Mouse (Mus musculus) heart, embryonic 11.5 days (tissue): ENCODE data around the gene Iffo2. TPM values are rescaled to one million over a fixed set of nuclear protein-coding genes. Genes with fewer than 3 reads are reported as not detected.
A peak's percentile ranks its signal among the peaks of the same experiment; 100 is the strongest.

Experiments used
- ATAC-seq: fragments of 200-750 bp; cut with Nextera tagmentation; replicated peaks from 2 replicates; pipeline ENCODE4 v1.8.0; 2017; ENCODE audit warnings: moderate library complexity; ENCODE audit not compliant: insufficient number of reproducible peaks, low FRiP score, low TSS enrichment
- H3K27ac ChIP-seq: fragments of 300-500 bp; sonication (generic); 2 replicates; pipeline ENCODE4 v1.5.1; 2014; ENCODE audit warnings: mild to moderate bottlenecking, low read depth, low read length
- H3K27me3 ChIP-seq: fragments of 300-500 bp; sonication (generic); 2 replicates; pipeline ENCODE4 v1.6.1; 2014; ENCODE audit warnings: mild to moderate bottlenecking, low read length, mixed read lengths; ENCODE audit not compliant: control insufficient read depth, insufficient read depth
- H3K36me3 ChIP-seq: fragments of 300-500 bp; sonication (generic); 2 replicates; pipeline ENCODE4 v1.6.1; 2014; ENCODE audit warnings: mild to moderate bottlenecking, low read length, moderate library complexity, mixed read lengths; ENCODE audit not compliant: control insufficient read depth, insufficient read depth
- H3K4me1 ChIP-seq: fragments of 300-500 bp; sonication (generic); 2 replicates; pipeline ENCODE4 v1.6.1; 2014; ENCODE audit warnings: low read length; ENCODE audit not compliant: control insufficient read depth, insufficient read depth
- H3K4me2 ChIP-seq: fragments of 300-500 bp; sonication (generic); 2 replicates; pipeline ENCODE4 v1.6.1; 2014; ENCODE audit warnings: mild to moderate bottlenecking, moderate library complexity
- H3K4me3 ChIP-seq: fragments of 300-500 bp; sonication (generic); 2 replicates; pipeline ENCODE4 v1.5.1; 2014; ENCODE audit warnings: low read depth, low read length
- H3K9ac ChIP-seq: fragments of 300-500 bp; sonication (generic); 2 replicates; pipeline ENCODE4 v1.6.1; 2014; ENCODE audit warnings: mild to moderate bottlenecking, low read depth, low read length, moderate library complexity
- H3K9me3 ChIP-seq: fragments of 300-500 bp; sonication (generic); replicated peaks from 2 replicates; pipeline ENCODE4 v1.6.1; 2016; ENCODE audit warnings: low read length; ENCODE audit not compliant: control insufficient read depth
- WGBS: fragments of 180-500 bp; shearing (Covaris S2); extraction: QIAGEN DNeasy Blood & Tissue Kit; methylation state at CpG from one replicate; pipeline ENCODE4 v1.1.7; 2014; ENCODE audit not compliant: insufficient replicate concordance; 5-methylcytosine and 5-hydroxymethylcytosine counted together
- polyA plus RNA-seq: library from polyadenylated mRNA; unstranded; fragments of >200 nt; fragmentation: Nextera tagmentation; extraction: Ambion mirVana; gene quantifications from 2 replicates; pipeline ENCODE4 v1.2.1, GENCODE M21; 2014

Iffo2 gene
- polyA plus RNA-seq, 1 experiment from 2014 or later: 2.7 TPM

DNA sequence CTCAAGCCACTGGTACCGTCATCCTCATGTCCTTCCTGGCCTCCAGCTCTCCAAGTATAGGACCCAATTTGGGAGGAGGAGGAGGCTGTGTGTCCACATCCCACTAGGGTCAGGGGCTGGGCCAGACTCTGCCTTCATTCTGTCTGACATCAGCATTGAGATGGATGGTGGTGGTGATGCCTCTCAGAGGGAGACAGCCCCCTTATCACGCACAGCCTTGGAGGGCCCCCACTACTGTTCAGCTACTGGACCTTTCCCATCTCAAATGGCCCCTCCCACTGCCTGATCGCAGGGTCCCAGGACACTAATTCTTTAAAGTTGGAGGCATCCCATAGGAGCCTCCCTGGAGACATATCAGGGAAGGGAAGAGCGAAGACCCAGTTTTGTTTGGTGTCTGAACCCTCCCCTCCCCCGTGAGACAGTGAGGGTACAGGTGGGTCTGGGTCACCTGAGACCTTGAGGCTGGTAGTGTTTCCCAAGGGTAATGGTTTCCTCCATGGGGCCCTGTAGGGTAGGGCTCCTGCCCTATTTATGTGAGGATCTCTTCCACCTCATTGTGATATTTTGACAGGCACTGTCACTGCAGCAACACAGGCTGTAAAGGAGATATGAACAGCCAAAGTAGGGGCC is 38.7 kb upstream of the Iffo2 start:
- peaks cover 14% of the 10 kb centered on the region for H3K4me1 ChIP-seq
- WGBS: 87% methylated on average over 5 of the region's 5 CpGs
- H3K9ac ChIP-seq: no peak overlapping the region
- no peak overlapping the region for H3K27ac ChIP-seq
- no peaks in the 10 kb centered on the region for H3K27me3 ChIP-seq
- H3K9me3 ChIP-seq: no peaks in the 10 kb centered on the region
- H3K4me2 ChIP-seq: no peak overlapping the region
- ATAC-seq: no peak
- peaks cover 21% of the 10 kb centered on the region for H3K36me3 ChIP-seq
- H3K4me3 ChIP-seq: no peak overlapping the region

DNA sequence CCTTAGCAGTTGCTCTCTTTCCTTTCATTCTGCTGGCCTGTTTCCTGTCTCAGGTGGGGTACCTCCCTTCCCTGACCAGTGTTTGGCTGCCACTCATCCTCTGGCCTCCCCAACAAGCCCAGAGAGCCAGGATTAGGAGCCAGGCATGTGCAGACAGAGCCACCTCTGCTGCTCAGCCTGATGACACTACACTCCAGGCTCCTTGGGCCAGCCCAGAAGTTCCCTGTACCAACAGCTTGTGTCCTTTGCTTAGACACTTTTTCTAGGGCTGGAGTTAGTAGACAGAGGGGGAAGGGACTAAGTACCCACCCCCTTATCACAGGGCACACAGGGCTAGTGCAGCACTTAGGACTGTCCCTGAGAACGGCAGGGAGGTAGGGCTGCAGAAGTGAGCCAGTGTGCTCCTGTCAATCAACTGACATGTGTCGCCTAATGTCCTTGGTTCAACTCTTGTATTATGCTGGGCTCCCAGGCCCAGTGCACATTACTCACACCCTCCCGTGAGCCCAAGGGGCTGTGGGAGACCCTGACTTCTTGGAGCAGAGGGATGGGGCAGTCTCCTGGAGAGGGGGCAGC is 38.0 kb upstream of the Iffo2 start:
- Histone ChIP-seq H3K9me3 (no peaks in the 10 kb centered on the region), H3K4me2 (no peak overlapping the region), H3K27ac (no peak overlapping the region), H3K4me1 (peaks cover 14% of the 10 kb centered on the region), H3K4me3 (no peak overlapping the region), H3K27me3 (no peaks in the 10 kb centered on the region), H3K9ac (no peak overlapping the region), H3K36me3 (peaks cover 18% of the 10 kb centered on the region)
- peak; percentile 53; the same call in 1 of the 2 replicates for ATAC-seq
- whole genome bisulfite sequencing: 40% methylated on average over 3 of the region's 3 CpGs

DNA sequence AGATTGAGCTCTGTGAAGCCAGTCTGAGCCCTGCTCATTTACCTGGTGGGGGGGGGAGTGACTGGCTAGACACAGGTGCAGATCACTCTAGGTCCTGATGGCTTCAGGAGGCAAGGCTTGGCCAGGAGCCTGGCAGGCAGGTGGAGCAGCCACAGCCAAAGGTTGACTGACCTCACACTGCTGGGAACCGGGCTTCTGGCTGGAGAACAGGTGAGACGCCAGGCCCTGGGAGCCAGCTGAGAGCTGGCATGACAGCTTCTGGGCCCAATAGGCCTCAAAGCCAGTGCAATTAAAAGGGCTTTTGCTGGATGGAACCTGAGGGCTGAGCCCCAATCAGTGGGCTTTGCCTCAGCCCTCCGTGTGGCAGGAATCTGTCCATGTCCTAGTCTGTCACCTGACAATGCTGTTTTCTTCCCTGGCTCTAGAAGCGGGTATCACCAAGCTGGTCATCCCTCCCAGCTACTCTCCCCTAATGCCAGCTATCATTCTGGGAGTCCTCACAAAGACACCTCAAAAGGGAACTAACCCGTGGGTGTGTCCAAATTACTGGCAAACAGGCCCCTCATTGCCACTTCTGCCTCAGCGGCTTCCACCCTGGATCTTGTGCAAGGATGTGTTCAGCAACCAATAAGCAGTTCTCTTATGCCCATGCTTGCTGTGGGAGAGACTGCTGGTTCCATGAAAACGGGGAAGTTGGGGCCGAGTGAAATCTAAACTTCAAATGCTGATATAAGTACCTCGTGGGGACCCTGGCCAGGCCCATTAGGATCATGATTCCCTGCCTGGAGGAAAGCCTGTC is 36.9 kb upstream of the Iffo2 start:
- WGBS: 71% methylated on average over 9 of the region's 9 CpGs
- H3K9ac ChIP-seq: no peak overlapping the region
- H3K9me3 ChIP-seq: no peaks in the 10 kb centered on the region
- no peak overlapping the region for H3K4me2 ChIP-seq
- H3K4me3 ChIP-seq: no peak overlapping the region
- H3K4me1 ChIP-seq: peaks cover 14% of the 10 kb centered on the region
- no peak for ATAC-seq
- no peaks in the 10 kb centered on the region for H3K27me3 ChIP-seq
- H3K27ac ChIP-seq: no peak overlapping the region
- peaks cover 12% of the 10 kb centered on the region for H3K36me3 ChIP-seq

DNA sequence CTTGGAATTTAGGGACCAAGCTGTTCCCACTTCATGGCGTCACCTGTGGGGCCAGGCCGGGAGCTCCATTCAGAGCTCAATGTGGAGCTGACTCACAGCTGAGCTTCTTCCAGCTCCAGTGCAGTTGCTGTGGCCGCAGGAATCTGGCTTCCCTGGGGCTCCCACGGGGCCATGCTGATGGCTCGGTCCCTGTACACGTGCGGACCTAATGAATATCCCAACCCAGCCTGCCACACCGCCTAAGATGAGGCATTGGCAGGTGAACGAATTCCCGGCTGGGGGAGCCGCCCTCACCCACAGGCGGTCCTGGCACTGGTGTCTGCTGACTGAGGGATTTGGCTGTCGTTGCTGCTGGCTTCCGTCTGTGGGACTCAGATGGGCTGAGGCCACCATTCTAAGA is 29.5 kb upstream of the Iffo2 start:
- Histone ChIP-seq H3K4me2 (no peak overlapping the region), H3K27me3 (peaks cover 4% of the 10 kb centered on the region; the same call in 1 of the 2 replicates), H3K9ac (no peak overlapping the region), H3K36me3 (no peaks in the 10 kb centered on the region), H3K9me3 (no peaks in the 10 kb centered on the region), H3K27ac (no peak overlapping the region), H3K4me3 (no peak overlapping the region), H3K4me1 (no peaks in the 10 kb centered on the region)
- WGBS: 67% methylated on average over 14 of the region's 14 CpGs
- ATAC-seq: no peak

- Histone ChIP-seq H3K9me3 (no peaks in the 10 kb centered on the region), H3K9ac (no peak overlapping the region), H3K4me1 (no peaks in the 10 kb centered on the region), H3K4me3 (no peak overlapping the region), H3K27me3 (peaks cover 4% of the 10 kb centered on the region; the same call in 1 of the 2 replicates), H3K36me3 (no peaks in the 10 kb centered on the region), H3K4me2 (no peak overlapping the region), H3K27ac (no peak overlapping the region)
- 68% methylated on average over 6 of the region's 6 CpGs for whole genome bisulfite sequencing
- no peak for ATAC-seq
Observed at GRCm38 (mm10) chr4:139501702-139502101, 28.6 kb upstream of the Iffo2 start.

GRCm38 (mm10) chr4:139503919-139504318 is 26.4 kb upstream of the Iffo2 start:
- H3K27me3 ChIP-seq: peaks cover 4% of the 10 kb centered on the region; the same call in 1 of the 2 replicates
- no peak overlapping the region for H3K4me3 ChIP-seq
- H3K9me3 ChIP-seq: no peaks in the 10 kb centered on the region
- no peak for ATAC-seq
- no peaks in the 10 kb centered on the region for H3K36me3 ChIP-seq
- no peak overlapping the region for H3K4me2 ChIP-seq
- no peak overlapping the region for H3K27ac ChIP-seq
- WGBS: 74% methylated on average over 8 of the region's 8 CpGs
- H3K9ac ChIP-seq: no peak overlapping the region
- no peaks in the 10 kb centered on the region for H3K4me1 ChIP-seq

DNA sequence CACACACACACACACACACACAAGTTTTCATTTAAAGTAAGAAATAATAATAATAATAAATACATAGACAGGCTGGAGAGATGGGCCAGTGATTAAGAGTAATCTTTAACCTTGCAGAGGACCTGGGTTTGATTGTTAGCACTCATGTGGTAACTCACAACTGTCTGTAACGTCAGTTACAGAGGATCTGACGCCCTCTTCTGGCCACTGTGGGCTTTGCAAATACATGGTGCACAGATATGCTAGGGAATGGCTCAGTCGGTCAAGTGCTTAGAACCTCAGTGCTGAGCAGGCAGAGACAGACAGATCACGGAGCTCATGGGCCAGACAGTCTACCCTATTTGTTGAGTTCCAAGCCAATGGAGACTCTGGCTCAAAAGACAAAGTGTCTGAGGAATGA is 24.6 kb upstream of the Iffo2 start:
- Histone ChIP-seq H3K9ac (no peak overlapping the region), H3K36me3 (no peaks in the 10 kb centered on the region), H3K4me3 (no peak overlapping the region), H3K27ac (no peak overlapping the region), H3K4me1 (no peaks in the 10 kb centered on the region), H3K4me2 (no peak overlapping the region), H3K9me3 (no peaks in the 10 kb centered on the region), H3K27me3 (no peaks in the 10 kb centered on the region)
- 73% methylated on average over 4 of the region's 4 CpGs for WGBS
- ATAC-seq: no peak

DNA sequence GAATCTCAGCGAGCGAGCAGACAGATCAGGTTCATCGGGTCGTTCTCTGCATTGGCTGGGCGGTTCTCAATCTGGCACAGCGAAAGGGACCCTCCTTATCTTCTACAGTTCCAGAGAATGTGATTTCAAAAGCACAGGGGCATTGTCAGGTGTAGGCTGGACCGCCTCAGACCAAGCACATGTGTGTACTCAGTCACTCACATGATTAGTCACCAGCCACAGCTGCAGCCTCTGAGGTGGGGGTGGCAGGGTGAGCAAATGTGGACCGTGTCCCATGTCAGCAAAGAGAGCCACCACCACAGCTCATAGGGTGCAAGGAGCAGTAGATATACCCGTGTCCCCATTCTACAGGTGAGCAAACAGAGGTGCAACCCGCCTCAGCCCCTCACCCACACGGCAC is 23.6 kb upstream of the Iffo2 start:
- Histone ChIP-seq H3K27ac (no peak overlapping the region), H3K4me3 (no peak overlapping the region), H3K27me3 (no peaks in the 10 kb centered on the region), H3K36me3 (no peaks in the 10 kb centered on the region), H3K9ac (no peak overlapping the region), H3K4me2 (no peak overlapping the region), H3K9me3 (no peaks in the 10 kb centered on the region), H3K4me1 (no peaks in the 10 kb centered on the region)
- no peak for ATAC-seq
- 89% methylated on average over 11 of the region's 11 CpGs for WGBS
